Mouse (Mus musculus): ENCODE measurements around the gene Atg16l2.

DNA sequence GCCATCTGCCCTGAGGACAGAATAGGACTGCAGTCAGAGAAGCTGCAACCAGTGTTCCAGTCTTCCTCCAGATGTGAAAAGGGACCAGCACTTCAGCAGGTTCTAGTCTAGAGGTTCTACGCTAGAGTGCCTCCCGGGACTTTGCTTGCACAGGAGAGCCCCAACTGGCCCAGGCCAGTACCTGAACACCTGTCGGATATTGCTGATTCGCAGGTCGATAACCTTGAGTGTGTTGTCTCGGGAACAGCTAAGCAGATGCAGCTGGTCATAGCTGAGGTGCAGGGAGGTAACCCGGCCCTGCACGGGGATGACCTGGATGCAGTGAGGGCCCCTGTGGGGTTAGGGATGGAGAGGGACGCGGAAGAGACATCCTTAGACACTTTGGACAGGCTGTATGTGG, 11.7 kb downstream of the Atg16l2 start:
- TF ChIP-seq CTCF (IDR thresholded peaks at IDR 0.05; ENCODE audit: insufficient read depth, low read depth, low read length), result no peak
- no peak for TF ChIP-seq POLR2A (IDR thresholded peaks at IDR 0.05; ENCODE audit: insufficient read depth, low read depth, low read length)
